Mouse (Mus musculus) erythroblast, embryonic 14.5 days (primary cell): ENCODE measurements around the gene Pole3.

Source experiments
- GATA1 ChIP-seq: IDR thresholded peaks from 2 replicates; pipeline ENCODE4 v1.6.1; 2012; ENCODE audit warnings: low read length, inconsistent platforms, mixed read lengths
- TAL1 ChIP-seq: IDR thresholded peaks from 3 replicates; pipeline ENCODE4 v1.6.1; 2012; ENCODE audit warnings: low read length, inconsistent platforms, mixed read lengths

DNA sequence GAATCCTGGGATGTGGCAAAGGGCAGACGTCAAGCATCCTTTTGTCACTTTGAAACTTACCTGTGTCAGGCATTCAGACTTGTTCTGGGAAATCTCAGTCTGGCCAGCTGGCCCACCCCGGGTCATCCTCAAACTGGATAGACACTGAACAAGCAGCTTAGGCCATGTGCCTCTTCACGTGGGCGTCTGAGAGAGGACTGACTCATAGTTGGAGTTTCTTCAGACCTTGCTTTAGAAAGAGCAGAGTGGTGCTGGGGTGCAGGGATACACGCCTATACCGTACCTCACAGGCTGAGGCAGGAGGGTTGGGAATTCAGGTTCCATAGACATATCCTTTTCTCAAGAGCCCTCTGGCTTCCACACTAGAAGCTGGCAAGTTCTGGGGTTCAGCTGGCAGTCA lies 18.9 kb upstream of the Pole3 start:
- TF ChIP-seq TAL1 (no peak), GATA1 (no peak)
